Mouse (Mus musculus): ENCODE data around the gene Cacna1a. TPM values are rescaled to one million over a fixed set of nuclear protein-coding genes. Genes with fewer than 3 reads are reported as not detected.

Gene Cacna1a
- polyA plus RNA-seq, 1 experiment from 2014 or later = 3.3 TPM

DNA sequence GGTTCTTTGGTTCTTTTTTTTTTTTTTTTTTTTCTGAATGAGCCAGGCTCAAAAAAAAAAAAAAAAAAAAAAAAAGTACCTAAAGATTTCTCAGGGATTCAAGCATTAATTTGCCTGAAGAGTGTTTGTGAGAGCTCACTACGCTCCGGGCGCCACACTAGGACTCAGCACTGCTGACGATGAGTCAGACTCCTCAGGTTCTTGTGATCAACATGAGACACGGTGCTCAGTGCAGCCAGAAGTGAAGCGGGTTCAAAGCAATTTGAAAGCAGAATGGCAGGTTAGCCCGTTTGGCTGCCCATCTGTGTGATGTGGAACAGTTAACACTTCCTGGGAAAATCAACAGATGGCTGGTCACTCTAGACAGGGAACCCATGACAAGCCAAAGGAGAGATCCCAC is 139.8 kb downstream of the Cacna1a start:
- no peak for ATAC-seq
- no peak overlapping the region for H3K27ac ChIP-seq
- H3K4me2 ChIP-seq (replicated peaks) = no peak overlapping the region
- H3K4me1 ChIP-seq (replicated peaks) = no peaks in the 10 kb centered on the region
- H3K27me3 ChIP-seq (replicated peaks) = no peaks in the 10 kb centered on the region
- H3K4me3 ChIP-seq (replicated peaks) = no peak overlapping the region
- no peaks in the 10 kb centered on the region for H3K36me3 ChIP-seq
- H3K9me3 ChIP-seq = no peaks in the 10 kb centered on the region
- WGBS = 88% methylated on average over 7 of the region's 7 CpGs
- H3K9ac ChIP-seq = no peak overlapping the region

DNA sequence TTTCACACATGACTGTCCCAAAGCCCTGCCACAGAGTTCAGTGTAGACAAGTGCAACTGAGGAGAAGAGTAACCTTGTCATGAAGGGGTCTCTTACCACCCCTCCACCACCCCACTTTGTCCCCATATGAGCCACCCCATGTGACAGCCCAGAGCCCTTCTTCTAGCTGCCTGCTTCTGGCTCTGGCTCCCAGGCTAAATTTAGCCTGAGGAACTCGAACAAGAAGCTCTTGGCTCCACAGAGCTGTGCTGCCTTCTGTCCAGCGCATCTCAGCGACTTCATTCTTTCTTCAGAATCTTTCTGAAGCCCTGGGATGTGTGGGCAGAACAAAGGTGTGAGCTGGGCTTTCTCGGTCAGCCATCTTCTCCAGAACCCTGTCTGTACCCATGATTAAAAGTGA is 141.3 kb downstream of the Cacna1a start:
- Histone ChIP-seq H3K9me3 (no peaks in the 10 kb centered on the region), H3K36me3 (no peaks in the 10 kb centered on the region), H3K27me3 (replicated peaks) (no peaks in the 10 kb centered on the region), H3K4me3 (replicated peaks) (no peak overlapping the region), H3K4me1 (replicated peaks) (no peaks in the 10 kb centered on the region), H3K9ac (no peak overlapping the region), H3K4me2 (replicated peaks) (no peak overlapping the region), H3K27ac (no peak overlapping the region)
- 76% methylated on average over 4 of the region's 4 CpGs for WGBS
- no peak for ATAC-seq

DNA sequence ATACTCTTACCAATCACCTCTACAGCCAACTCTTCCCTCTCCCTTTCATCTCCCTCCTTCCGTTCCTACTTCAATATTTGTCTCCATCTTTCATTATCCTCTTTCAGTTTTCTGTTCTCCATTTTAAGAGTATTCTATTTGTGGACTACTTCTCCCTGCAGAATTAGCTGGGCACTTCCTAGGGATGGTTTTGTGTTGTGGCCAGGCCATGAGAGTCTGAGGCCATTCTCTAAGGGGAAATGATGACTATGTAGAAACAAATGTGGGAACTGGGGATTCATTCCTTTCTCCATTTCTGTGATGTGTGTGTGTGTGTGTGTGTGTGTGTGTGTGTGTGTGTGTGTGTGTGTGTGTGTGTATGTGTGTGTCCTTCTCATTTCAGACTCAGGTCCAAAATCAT is 144.5 kb downstream of the Cacna1a start:
- ATAC-seq = no peak
- Histone ChIP-seq H3K27me3 (replicated peaks) (no peaks in the 10 kb centered on the region), H3K27ac (no peak overlapping the region), H3K9ac (no peak overlapping the region), H3K4me2 (replicated peaks) (no peak overlapping the region), H3K4me3 (replicated peaks) (no peak overlapping the region), H3K4me1 (replicated peaks) (no peaks in the 10 kb centered on the region), H3K36me3 (no peaks in the 10 kb centered on the region), H3K9me3 (no peaks in the 10 kb centered on the region)
- WGBS = 94% methylated on average over 1 of the region's 1 CpGs

DNA sequence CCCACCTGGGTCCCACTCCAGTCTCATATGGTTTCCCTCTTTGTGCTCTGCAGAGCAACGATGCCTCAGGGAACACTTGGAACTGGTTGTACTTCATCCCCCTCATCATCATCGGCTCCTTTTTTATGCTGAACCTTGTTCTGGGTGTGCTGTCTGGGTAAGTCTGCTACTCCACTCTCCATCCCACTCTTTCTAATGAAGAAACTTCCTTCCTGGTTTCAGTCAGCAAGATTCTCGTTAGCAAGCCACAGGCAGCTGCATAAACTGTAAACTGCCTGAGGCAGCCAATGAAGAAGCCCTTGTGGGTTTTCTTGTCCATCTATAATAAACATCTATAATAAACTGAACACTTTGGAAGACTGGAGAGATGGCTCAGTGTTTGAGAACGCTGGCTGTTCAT is 145.1 kb downstream of the Cacna1a start:
- WGBS = 67% methylated on average over 4 of the region's 4 CpGs
- Histone ChIP-seq H3K27ac (no peak overlapping the region), H3K4me2 (replicated peaks) (no peak overlapping the region), H3K9ac (no peak overlapping the region), H3K4me3 (replicated peaks) (no peak overlapping the region), H3K36me3 (no peaks in the 10 kb centered on the region), H3K27me3 (replicated peaks) (no peaks in the 10 kb centered on the region), H3K9me3 (no peaks in the 10 kb centered on the region), H3K4me1 (replicated peaks) (no peaks in the 10 kb centered on the region)
- ATAC-seq = no peak

DNA sequence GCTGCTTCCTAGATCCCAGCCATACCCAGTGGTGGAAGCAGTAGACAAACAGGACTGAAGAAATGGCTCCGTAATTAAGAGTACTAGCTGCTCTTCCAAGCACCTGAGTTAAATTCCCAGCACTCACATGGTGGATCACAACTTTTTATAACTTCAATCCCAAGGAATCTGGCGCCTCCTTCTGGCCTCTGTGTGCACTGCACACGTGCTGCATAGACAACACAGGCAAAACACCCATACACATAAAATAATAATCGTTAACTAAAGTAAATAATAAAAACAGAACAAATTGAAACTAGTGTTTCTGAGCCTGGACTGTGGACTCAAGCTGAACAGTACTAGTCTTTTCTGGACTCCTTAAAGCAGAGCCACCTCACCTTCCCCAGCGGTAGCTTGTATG is 148.7 kb downstream of the Cacna1a start:
- no peaks in the 10 kb centered on the region for H3K9me3 ChIP-seq
- H3K27me3 ChIP-seq (replicated peaks) = no peaks in the 10 kb centered on the region
- no peaks in the 10 kb centered on the region for H3K36me3 ChIP-seq
- H3K9ac ChIP-seq = no peak overlapping the region
- ATAC-seq = no peak
- H3K4me2 ChIP-seq (replicated peaks) = no peak overlapping the region
- H3K4me1 ChIP-seq (replicated peaks) = no peaks in the 10 kb centered on the region
- H3K4me3 ChIP-seq (replicated peaks) = no peak overlapping the region
- WGBS = 86% methylated on average over 5 of the region's 5 CpGs
- H3K27ac ChIP-seq = no peak overlapping the region

DNA sequence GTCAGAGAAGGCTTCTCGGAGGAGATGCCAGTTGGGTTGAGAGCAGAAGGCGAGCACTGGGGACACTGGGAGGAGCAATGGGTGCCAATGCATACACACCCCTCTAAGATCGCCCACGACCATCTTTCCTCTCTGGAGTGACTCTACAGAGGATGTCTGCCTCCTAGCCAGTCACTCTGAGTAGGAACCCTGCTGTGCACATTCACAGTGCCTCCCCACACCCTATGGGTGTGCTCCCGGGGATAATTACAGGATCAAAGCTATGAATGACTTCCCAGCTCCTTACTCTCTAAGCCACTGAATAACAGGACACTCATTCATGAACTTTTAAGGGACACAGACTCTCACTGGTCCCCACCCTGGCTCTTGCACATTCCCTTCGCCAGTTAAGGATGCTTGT is 151.1 kb downstream of the Cacna1a start:
- no peak overlapping the region for H3K4me3 ChIP-seq (replicated peaks)
- no peak overlapping the region for H3K27ac ChIP-seq
- no peaks in the 10 kb centered on the region for H3K27me3 ChIP-seq (replicated peaks)
- no peak overlapping the region for H3K9ac ChIP-seq
- no peaks in the 10 kb centered on the region for H3K36me3 ChIP-seq
- no peaks in the 10 kb centered on the region for H3K9me3 ChIP-seq
- no peak overlapping the region for H3K4me2 ChIP-seq (replicated peaks)
- no peak for ATAC-seq
- 61% methylated on average over 6 of the region's 6 CpGs for whole genome bisulfite sequencing
- H3K4me1 ChIP-seq (replicated peaks) = no peaks in the 10 kb centered on the region

DNA sequence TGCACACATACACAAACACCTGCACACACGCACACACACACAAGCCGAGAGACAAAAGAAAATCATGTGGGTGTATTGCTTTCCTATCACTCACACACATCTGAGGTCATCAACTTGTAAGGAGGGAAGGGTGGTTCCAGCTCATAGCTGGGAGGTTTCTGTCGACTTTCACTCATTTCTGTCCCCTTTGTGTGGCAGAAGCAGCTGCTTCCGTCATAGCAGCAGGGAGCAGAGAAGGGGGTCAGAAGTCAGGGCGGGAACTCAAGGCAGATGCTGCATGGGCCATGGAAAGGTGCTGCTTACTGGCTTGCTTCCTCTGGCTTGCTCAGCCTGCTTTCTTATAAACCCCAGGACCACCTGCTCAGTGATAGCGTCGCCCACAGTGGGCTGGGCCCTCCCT is 154.2 kb downstream of the Cacna1a start:
- H3K27me3 ChIP-seq (replicated peaks) = no peaks in the 10 kb centered on the region
- H3K4me1 ChIP-seq (replicated peaks) = no peaks in the 10 kb centered on the region
- H3K36me3 ChIP-seq = no peaks in the 10 kb centered on the region
- no peaks in the 10 kb centered on the region for H3K9me3 ChIP-seq
- H3K4me3 ChIP-seq (replicated peaks) = no peak overlapping the region
- no peak overlapping the region for H3K4me2 ChIP-seq (replicated peaks)
- H3K27ac ChIP-seq = no peak overlapping the region
- 76% methylated on average over 7 of the region's 7 CpGs for WGBS
- no peak for ATAC-seq
- H3K9ac ChIP-seq = no peak overlapping the region

DNA sequence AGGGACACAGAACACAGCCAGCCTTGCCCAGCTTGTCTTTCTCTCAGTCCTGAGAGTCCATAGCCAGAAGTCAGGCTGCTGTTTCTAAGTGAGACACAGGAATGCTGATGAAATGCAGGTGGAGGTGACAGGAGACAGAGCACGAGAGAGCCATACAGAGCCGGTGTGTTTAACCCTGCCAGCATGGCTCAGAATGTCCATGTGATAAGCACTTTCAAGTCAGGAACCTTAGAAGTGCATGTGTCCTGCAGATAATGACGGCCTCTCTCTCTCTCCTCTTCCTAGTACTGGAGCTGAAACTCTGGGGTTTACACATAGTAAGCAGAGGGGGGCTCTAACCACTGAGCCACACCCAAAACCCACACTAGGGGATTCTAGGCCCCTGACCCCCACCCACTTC is 157.3 kb downstream of the Cacna1a start:
- Histone ChIP-seq H3K4me2 (replicated peaks) (no peak overlapping the region), H3K4me3 (replicated peaks) (no peak overlapping the region), H3K9ac (no peak overlapping the region), H3K4me1 (replicated peaks) (no peaks in the 10 kb centered on the region), H3K27ac (no peak overlapping the region), H3K36me3 (no peaks in the 10 kb centered on the region), H3K27me3 (replicated peaks) (no peaks in the 10 kb centered on the region), H3K9me3 (no peaks in the 10 kb centered on the region)
- 50% methylated on average over 3 of the region's 3 CpGs for WGBS
- ATAC-seq = no peak

DNA sequence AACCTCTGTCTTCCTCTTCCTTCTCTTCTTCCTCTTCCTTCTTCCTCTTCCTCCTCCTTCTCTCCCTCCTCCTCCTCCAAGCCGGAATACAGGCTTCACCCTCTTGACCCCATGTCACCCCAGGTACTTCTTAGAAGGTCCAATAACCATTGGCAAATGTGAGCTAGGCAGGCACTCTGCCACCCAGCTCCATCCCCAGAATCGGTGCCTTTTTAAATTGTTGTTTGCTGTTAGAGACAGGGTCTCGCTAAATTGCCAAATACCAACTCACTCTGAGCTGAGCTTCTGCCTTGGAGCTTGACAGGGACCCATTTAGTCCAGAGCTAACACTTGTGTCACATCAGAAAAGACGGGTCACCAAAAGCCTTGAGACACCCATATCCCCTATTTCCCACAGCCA is 164.2 kb downstream of the Cacna1a start:
- no peak for ATAC-seq
- Histone ChIP-seq H3K9ac (no peak overlapping the region), H3K4me3 (replicated peaks) (no peak overlapping the region), H3K27ac (no peak overlapping the region), H3K4me1 (replicated peaks) (no peaks in the 10 kb centered on the region), H3K4me2 (replicated peaks) (no peak overlapping the region), H3K36me3 (no peaks in the 10 kb centered on the region), H3K27me3 (replicated peaks) (peaks cover 17% of the 10 kb centered on the region), H3K9me3 (no peaks in the 10 kb centered on the region)
- 80% methylated on average over 4 of the region's 4 CpGs for WGBS

DNA sequence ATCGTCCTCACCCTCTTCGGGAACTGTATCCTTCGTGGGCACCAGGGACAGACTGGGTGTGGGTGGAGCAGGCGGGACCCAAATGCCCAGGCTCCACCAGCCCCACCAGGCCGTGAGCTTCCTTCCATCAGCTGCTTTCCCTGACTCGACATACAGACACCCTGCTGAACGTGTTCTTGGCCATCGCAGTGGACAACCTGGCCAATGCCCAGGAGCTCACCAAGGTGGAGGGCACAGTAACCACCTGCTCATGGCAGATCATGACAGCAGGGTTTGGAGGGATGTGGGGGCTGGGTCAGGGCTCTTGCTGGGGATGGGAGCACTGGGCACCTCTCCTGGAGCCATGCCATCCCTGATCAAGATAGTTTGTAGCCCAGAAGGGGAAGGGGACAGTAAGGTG is 164.9 kb downstream of the Cacna1a start:
- H3K27ac ChIP-seq = no peak overlapping the region
- no peaks in the 10 kb centered on the region for H3K9me3 ChIP-seq
- H3K9ac ChIP-seq = no peak overlapping the region
- no peaks in the 10 kb centered on the region for H3K36me3 ChIP-seq
- H3K4me2 ChIP-seq (replicated peaks) = no peak overlapping the region
- no peak for ATAC-seq
- H3K27me3 ChIP-seq (replicated peaks) = peaks cover 24% of the 10 kb centered on the region
- H3K4me1 ChIP-seq (replicated peaks) = no peaks in the 10 kb centered on the region
- H3K4me3 ChIP-seq (replicated peaks) = no peak overlapping the region
- WGBS = 89% methylated on average over 8 of the region's 8 CpGs

DNA sequence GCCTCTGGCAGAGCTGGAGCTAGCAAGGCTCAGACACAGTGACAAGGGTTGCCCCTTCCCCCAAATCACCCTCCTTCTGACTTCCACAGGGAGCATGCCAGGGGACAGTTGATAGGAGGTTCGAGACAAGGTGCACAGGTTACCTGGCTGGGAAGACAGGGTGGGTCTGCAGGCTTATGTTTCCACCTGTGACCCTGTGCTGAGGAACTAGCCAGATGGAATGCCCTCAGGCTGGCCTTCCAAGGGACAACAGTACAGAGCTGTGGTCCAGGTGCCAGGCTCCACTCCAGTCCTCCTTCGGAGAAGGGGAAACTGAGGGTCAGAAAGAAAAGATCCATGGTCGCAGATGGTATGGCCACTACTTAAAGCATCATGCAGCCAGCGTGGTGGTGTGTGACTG is 165.4 kb downstream of the Cacna1a start:
- 84% methylated on average over 4 of the region's 4 CpGs for WGBS
- H3K4me1 ChIP-seq (replicated peaks) = no peaks in the 10 kb centered on the region
- H3K9ac ChIP-seq = no peak overlapping the region
- no peaks in the 10 kb centered on the region for H3K36me3 ChIP-seq
- no peak for ATAC-seq
- H3K27me3 ChIP-seq (replicated peaks) = peaks cover 29% of the 10 kb centered on the region
- no peak overlapping the region for H3K27ac ChIP-seq
- H3K9me3 ChIP-seq = no peaks in the 10 kb centered on the region
- no peak overlapping the region for H3K4me2 ChIP-seq (replicated peaks)
- no peak overlapping the region for H3K4me3 ChIP-seq (replicated peaks)

DNA sequence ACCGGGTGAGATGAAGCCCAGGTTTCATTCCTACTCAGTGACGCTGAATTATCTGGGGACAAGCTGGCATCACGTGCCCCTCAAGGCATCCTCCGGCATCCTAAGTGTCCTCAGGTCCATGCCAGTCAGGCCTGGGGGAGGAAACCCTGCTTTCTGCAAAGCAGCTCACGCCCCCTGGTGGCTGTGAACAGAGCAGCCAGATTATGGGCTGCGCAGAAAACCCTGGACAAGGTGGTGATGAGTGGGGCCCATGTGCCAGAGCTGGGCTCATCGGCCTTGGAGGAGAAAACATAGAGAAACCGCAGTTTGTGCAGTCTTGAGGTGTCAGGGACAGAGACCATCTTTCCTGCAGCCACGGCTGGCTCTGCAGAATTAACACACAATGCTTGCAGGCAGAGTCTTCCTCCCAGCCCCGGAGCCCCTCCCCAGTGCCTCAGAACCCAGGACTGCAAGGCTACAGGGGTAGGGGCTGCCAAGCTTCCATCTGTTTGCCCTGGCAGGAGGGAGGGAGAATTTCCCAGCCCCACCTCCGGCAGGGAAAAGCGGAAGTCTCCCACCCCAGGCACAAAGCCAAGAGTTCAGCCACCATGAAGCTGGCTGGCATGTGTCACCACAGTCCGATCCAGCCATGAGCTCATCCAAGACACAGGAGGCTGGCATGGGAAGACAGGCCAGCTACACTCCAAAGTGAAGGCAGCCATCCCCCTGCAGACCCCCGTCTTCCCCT is 166.2 kb downstream of the Cacna1a start:
- H3K4me2 ChIP-seq (replicated peaks) = no peak overlapping the region
- no peak overlapping the region for H3K9ac ChIP-seq
- no peaks in the 10 kb centered on the region for H3K36me3 ChIP-seq
- H3K4me3 ChIP-seq (replicated peaks) = no peak overlapping the region
- H3K27me3 ChIP-seq (replicated peaks) = peaks cover 37% of the 10 kb centered on the region
- H3K4me1 ChIP-seq (replicated peaks) = 0 out of 2 replicates have a peak, but pooled peaks cover 5% of the 10 kb centered on the region
- H3K9me3 ChIP-seq = no peaks in the 10 kb centered on the region
- H3K27ac ChIP-seq = no peak overlapping the region
- WGBS = 47% methylated on average over 14 of the region's 14 CpGs
- no peak for ATAC-seq

DNA sequence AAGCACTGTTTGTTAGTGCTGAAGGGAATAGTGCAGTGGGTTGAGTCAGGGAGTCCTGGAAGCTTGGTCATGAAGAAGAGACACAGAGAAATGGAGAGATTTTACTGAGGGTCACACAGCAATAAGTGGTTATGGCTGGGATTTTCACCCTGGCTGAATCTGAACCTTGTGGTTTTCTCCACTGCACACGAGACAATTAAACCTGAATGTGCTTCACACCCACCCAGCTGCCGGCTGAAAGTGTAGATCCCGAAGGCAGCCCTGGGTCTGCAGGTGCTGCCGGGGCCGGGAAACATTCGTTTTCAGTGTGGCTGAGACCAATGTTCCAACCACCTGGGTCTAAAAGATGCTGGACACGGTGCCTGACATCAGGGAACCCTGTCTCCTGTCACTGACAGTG is 167.0 kb downstream of the Cacna1a start:
- no peaks in the 10 kb centered on the region for H3K36me3 ChIP-seq
- 70% methylated on average over 7 of the region's 7 CpGs for WGBS
- H3K4me3 ChIP-seq (replicated peaks) = no peak overlapping the region
- H3K9me3 ChIP-seq = no peaks in the 10 kb centered on the region
- no peak for ATAC-seq
- no peak overlapping the region for H3K4me2 ChIP-seq (replicated peaks)
- peaks cover 45% of the 10 kb centered on the region for H3K27me3 ChIP-seq (replicated peaks)
- H3K27ac ChIP-seq = no peak overlapping the region
- 0 out of 2 replicates have a peak, but pooled peaks cover 5% of the 10 kb centered on the region for H3K4me1 ChIP-seq (replicated peaks)
- H3K9ac ChIP-seq = no peak overlapping the region
